Mouse (Mus musculus): ENCODE results near the gene Cdk18. TPM values are rescaled to one million over a fixed set of nuclear protein-coding genes. Genes with fewer than 3 reads are reported as not detected.

Cdk18 gene
- total and polyA plus RNA-seq, 3 experiments: 0.32 to 2.5 (median 1.1) TPM

DNA sequence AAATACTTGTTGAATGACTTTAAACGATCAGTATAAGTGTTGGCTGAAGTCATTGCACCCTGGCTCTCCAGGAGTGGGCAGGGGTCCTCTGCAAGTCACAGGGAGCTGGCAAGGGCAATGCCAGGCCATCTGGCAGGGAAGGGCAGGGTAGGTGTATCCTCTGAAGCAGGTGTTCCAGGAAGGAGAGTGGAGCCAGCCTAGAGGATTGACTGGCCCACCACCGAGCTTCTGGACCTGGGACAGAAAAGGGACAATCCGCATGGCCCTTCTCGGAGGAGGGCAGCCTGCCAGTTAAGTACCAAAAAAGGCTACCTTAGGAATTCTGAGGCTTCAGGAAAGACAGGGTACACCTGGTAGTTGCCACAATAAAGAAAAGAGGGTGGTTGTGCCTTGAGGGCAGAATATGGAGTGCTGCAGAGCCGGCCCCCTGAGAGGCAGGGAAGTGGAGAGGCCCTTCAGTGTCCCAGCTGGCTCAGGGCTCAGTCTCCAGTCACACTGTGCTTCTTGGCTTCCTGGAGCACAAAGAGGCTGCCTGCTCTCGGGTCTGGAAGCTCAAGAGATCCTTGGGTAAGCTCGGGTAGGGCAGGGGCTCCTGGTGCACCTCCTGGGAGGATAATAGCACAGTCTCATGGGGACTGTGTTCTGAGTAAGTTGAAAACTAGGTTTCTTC, 21.9 kb upstream of the Cdk18 start:
- no peaks in the 10 kb centered on the region for H3K4me1 ChIP-seq (ENCODE audit: control insufficient read depth in 1 of 2, insufficient read depth in 2 of 2)
- in situ Hi-C loops (cut with MboI; ENCODE audit: low pct_ligation_motif_present, low pct_unique_long_range_greater_than_20kb, low sequenced_read_pairs): loop anchor here (10.0 kb wide), 1 partner anchor 53 kb away; no protein-coding TSS in a partner anchor
- dilution Hi-C loops (cut with MboI; ENCODE audit: extremely low pct_ligation_motif_present, extremely low pct_unique_long_range_greater_than_20kb, low sequenced_read_pairs): no loop called here
- no peak overlapping the region for H3K9ac ChIP-seq (ENCODE audit: insufficient read depth, low read depth)
- H3K36me3 ChIP-seq (replicated peaks in 1 of 2; ENCODE audit: control insufficient read depth in 1 of 2, insufficient read depth in 1 of 2, low read length in 1 of 2): no peaks in the 10 kb centered on the region
- no peaks in the 10 kb centered on the region for H3K79me2 ChIP-seq (replicated peaks; ENCODE audit: control insufficient read depth, extremely low read depth, insufficient read depth, poor library complexity, severe bottlenecking)
- H3K27ac ChIP-seq (ENCODE audit: insufficient read depth, low read depth): no peak overlapping the region
- H3K4me3 ChIP-seq (replicated peaks in 1 of 3; ENCODE audit: low read depth in 2 of 3, low read length in 2 of 3, poor library complexity in 1 of 3): no peak overlapping the region
- H3K9me3 ChIP-seq (replicated peaks; ENCODE audit: low read length): peaks cover 3% of the 10 kb centered on the region
- peaks cover 76% of the 10 kb centered on the region for H3K27me3 ChIP-seq (replicated peaks)
- no peak overlapping the region for H3K4me2 ChIP-seq (ENCODE audit: insufficient read depth, low read depth, poor library complexity, severe bottlenecking)
- no peak for DNase-seq (ENCODE audit: extremely low read depth)
- no peak for TF ChIP-seq CHD1 (IDR thresholded peaks at IDR 0.05; ENCODE audit: low read depth, low read length)
- no peak for TF ChIP-seq USF2 (conservative IDR thresholded peaks at IDR 0.05; ENCODE audit: low read depth, low read length)
- no peak for TF ChIP-seq USF1 (IDR thresholded peaks at IDR 0.05; ENCODE audit: low read depth, low read length)
- TF ChIP-seq NELFE (IDR thresholded peaks at IDR 0.05; ENCODE audit: low read depth, low read length): no peak

DNA sequence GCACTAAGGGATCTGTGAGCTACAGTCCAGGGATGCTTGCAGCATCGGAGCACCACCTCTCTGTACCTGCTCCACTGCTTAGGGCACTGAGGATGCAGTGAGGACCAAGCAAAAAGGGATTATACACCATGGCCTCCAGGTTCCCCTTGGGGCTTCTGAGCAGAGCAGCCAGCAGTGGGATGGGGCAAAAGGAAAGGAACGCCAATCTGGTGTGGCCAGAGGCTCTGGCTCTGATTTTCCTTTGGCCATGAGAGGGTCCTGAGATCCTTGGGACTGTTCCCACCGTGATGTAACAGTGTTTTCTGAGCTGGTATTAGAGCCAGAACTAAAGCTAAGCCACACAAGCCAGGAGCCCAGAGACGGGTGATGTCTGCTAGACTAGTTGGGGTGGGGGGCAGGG, 20.2 kb upstream of the Cdk18 start:
- DNase-seq (ENCODE audit: extremely low read depth): no peak
- H3K36me3 ChIP-seq (replicated peaks in 1 of 2; ENCODE audit: control insufficient read depth in 1 of 2, insufficient read depth in 1 of 2, low read length in 1 of 2): no peaks in the 10 kb centered on the region
- in situ Hi-C loops (cut with MboI; ENCODE audit: low pct_ligation_motif_present, low pct_unique_long_range_greater_than_20kb, low sequenced_read_pairs): loop anchor here (5.0 to 10.0 kb wide), 3 partner anchors 37 to 78 kb away; no protein-coding TSS in a partner anchor
- H3K4me1 ChIP-seq (ENCODE audit: control insufficient read depth in 1 of 2, insufficient read depth in 2 of 2): 0 out of 4 replicates have a peak, but pooled peaks cover 0 to 3% of the 10 kb centered on the region in 2 experiments
- no peak overlapping the region for H3K9ac ChIP-seq (ENCODE audit: insufficient read depth, low read depth)
- no peaks in the 10 kb centered on the region for H3K79me2 ChIP-seq (replicated peaks; ENCODE audit: control insufficient read depth, extremely low read depth, insufficient read depth, poor library complexity, severe bottlenecking)
- peaks cover 71% of the 10 kb centered on the region for H3K27me3 ChIP-seq (replicated peaks)
- no peak overlapping the region for H3K4me2 ChIP-seq (ENCODE audit: insufficient read depth, low read depth, poor library complexity, severe bottlenecking)
- H3K9me3 ChIP-seq (replicated peaks; ENCODE audit: low read length): no peaks in the 10 kb centered on the region
- TF ChIP-seq CTCF (conservative IDR thresholded peaks at IDR 0.05 in 1 of 2, IDR thresholded peaks at IDR 0.05 in 1 of 2; ENCODE audit: low read depth in 2 of 2, low read length in 2 of 2) (no peak), NRF1 (IDR thresholded peaks at IDR 0.05; ENCODE audit: low read depth, low read length) (no peak), MAFK (IDR thresholded peaks at IDR 0.05; ENCODE audit: insufficient replicate concordance, low read length) (no peak), MYC (IDR thresholded peaks at IDR 0.05; ENCODE audit: low read depth, low read length) (no peak), RCOR1 (conservative IDR thresholded peaks at IDR 0.05; ENCODE audit: low read depth, low read length) (no peak), USF2 (conservative IDR thresholded peaks at IDR 0.05; ENCODE audit: low read depth, low read length) (no peak), MXI1 (IDR thresholded peaks at IDR 0.05; ENCODE audit: low read depth, low read length) (no peak), ELF1 (IDR thresholded peaks at IDR 0.05; ENCODE audit: low read depth, low read length) (no peak), IRF4 (IDR thresholded peaks at IDR 0.05; ENCODE audit: low read depth, low read length) (no peak), ZC3H11A (IDR thresholded peaks at IDR 0.05; ENCODE audit: low read depth, low read length) (no peak), JUND (conservative IDR thresholded peaks at IDR 0.05; ENCODE audit: low read depth, low read length) (no peak), NELFE (IDR thresholded peaks at IDR 0.05; ENCODE audit: low read depth, low read length) (no peak), POLR2AphosphoS2 (IDR thresholded peaks at IDR 0.05; ENCODE audit: low read depth, low read length) (no peak), CHD1 (IDR thresholded peaks at IDR 0.05; ENCODE audit: low read depth, low read length) (no peak), MEF2A (IDR thresholded peaks at IDR 0.05; ENCODE audit: borderline replicate concordance, low read depth, low read length) (no peak), ZKSCAN1 (IDR thresholded peaks at IDR 0.05; ENCODE audit: borderline replicate concordance, low read depth, low read length) (no peak)
- H3K27ac ChIP-seq (ENCODE audit: insufficient read depth, low read depth): no peak overlapping the region
- H3K4me3 ChIP-seq (replicated peaks in 1 of 3; ENCODE audit: low read depth in 2 of 3, low read length in 2 of 3, poor library complexity in 1 of 3): no peak overlapping the region
- dilution Hi-C loops (cut with MboI; ENCODE audit: extremely low pct_ligation_motif_present, extremely low pct_unique_long_range_greater_than_20kb, low sequenced_read_pairs): no loop called here

Data from CH12.LX (cell line).